Mouse (Mus musculus): ENCODE measurements around the gene Slc25a41. TPM values are rescaled to one million over a fixed set of nuclear protein-coding genes. Genes with fewer than 3 reads are reported as not detected.

Slc25a41 gene
- polyA plus RNA-seq, 1 experiment = 0.38 TPM

DNA sequence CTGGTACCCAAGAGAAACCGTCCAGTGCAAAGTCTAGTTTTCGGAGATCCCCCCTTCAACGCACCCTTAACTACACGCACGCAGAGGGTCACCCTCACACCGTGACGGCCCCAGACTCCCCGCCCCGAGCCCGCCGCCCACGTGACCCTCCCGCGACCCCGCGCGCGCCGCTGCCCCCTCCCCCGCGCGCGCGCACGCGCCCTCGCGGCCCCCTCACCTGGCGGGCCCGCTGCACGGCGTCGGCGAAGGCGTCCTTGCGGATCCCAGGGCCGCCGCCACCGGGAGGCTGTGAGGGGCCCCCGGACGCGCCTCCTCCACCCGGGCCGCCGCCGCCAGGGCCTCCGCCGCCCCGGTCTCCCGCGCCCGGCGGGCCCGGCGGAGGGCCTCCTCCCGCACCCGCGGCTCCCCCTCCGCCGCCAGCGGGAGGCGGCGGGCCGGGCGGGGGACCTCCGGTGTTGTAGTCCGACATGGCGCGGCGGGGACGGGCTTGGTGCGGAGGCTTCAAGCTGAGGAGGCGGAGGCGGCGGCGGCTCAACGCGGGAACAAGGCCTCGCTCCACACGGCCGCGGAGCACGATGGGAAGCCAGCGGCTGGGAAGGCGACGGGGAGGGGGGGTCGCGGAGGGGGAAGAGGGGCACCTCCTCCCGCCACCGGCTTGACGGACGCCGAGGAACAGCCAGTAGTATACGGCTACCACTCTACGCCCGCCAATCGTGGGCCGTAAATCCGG is 10.4 kb downstream of the Slc25a41 start, which contains the start of gene Khsrp:
Gene Khsrp (minus strand): TSS at position 592 of the 730 bp plus-strand sequence.
- 1% methylated on average over 99 of the region's 99 CpGs for whole genome bisulfite sequencing
- DNase-seq = peak; percentile 70
- H3K4me3 ChIP-seq (ENCODE audit: control insufficient read depth, insufficient read depth, low read length) = peak within 1 kb of the TSS; percentile 57
- peaks cover 8% of the 10 kb centered on the region; the same call in 1 of the 2 replicates for H3K36me3 ChIP-seq (ENCODE audit: control insufficient read depth, insufficient read depth, low read length)
- no peaks in the 10 kb centered on the region for H3K27me3 ChIP-seq (ENCODE audit: control insufficient read depth, insufficient read depth, low read length)
- H3K4me1 ChIP-seq (replicated peaks; ENCODE audit: control insufficient read depth, insufficient read depth, low read length) = peaks cover 21% of the 10 kb centered on the region
- peak within 1 kb of the TSS; percentile 62 for H3K27ac ChIP-seq (ENCODE audit: control insufficient read depth, insufficient read depth, low read length)
- TF ChIP-seq CTCF (IDR thresholded peaks at IDR 0.05; ENCODE audit: borderline replicate concordance, control insufficient read depth, extremely low read depth, insufficient read depth, low read length, poor library complexity) (no peak), POLR2A (IDR thresholded peaks at IDR 0.05; ENCODE audit: control insufficient read depth, extremely low read depth, insufficient read depth, low read length, poor library complexity) (peak; percentile 67; the same call in 1 of the 2 replicates)

DNA sequence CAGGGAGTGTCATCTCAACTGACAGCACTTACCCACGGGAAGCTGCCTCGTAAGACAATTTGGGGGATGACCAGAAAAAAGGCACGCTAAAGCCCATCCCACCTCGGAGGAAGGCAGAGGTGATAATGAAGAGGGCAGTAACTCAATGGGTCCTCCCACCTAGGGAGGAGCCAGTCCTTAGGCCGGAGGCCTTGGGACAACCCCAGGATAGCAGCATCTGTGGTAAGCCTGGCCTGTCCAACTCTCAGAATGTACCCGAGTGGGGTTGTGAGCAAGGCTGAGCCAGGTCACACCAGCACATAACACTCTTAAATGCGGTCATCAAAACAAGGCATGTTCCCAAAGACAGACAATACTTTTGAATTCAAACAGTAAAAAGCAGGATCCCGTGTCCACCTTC is 11.8 kb downstream of the Slc25a41 start:
- TF ChIP-seq CTCF (IDR thresholded peaks at IDR 0.05; ENCODE audit: borderline replicate concordance, control insufficient read depth, extremely low read depth, insufficient read depth, low read length, poor library complexity) = no peak
- no peak for TF ChIP-seq POLR2A (IDR thresholded peaks at IDR 0.05; ENCODE audit: control insufficient read depth, extremely low read depth, insufficient read depth, low read length, poor library complexity)
- Histone ChIP-seq H3K27me3 (ENCODE audit: control insufficient read depth, insufficient read depth, low read length) (no peaks in the 10 kb centered on the region), H3K27ac (ENCODE audit: control insufficient read depth, insufficient read depth, low read length) (no peak overlapping the region), H3K4me3 (ENCODE audit: control insufficient read depth, insufficient read depth, low read length) (0 out of 2 replicates have a peak overlapping the region, but pooled peaks have one; percentile 3), H3K4me1 (replicated peaks; ENCODE audit: control insufficient read depth, insufficient read depth, low read length) (peaks cover 21% of the 10 kb centered on the region), H3K36me3 (ENCODE audit: control insufficient read depth, insufficient read depth, low read length) (peaks cover 22% of the 10 kb centered on the region)
- DNase-seq = no peak
- WGBS = 36% methylated on average over 8 of the region's 8 CpGs

DNA sequence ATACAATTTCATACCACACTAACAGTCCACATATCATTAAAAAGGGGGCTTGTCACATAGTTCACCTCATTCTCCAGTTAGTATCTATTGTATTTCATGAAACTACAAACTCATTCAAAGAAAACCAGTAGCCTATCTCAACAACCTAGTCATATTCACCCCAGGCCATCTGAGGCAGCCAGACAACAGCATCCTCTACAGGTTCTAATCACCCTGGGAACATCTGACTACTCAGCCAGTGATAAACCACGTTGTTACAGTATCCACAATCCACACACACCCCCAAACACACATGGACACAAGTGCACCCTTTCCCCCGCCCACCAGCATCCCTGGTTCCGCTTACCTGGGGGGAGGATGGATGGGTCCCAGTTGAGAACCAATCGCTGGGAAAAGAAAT is 14.0 kb downstream of the Slc25a41 start:
- no peak for DNase-seq
- Histone ChIP-seq H3K4me1 (replicated peaks; ENCODE audit: control insufficient read depth, insufficient read depth, low read length) (peaks cover 16% of the 10 kb centered on the region), H3K27me3 (ENCODE audit: control insufficient read depth, insufficient read depth, low read length) (no peaks in the 10 kb centered on the region), H3K27ac (ENCODE audit: control insufficient read depth, insufficient read depth, low read length) (no peak overlapping the region), H3K4me3 (ENCODE audit: control insufficient read depth, insufficient read depth, low read length) (no peak overlapping the region), H3K36me3 (ENCODE audit: control insufficient read depth, insufficient read depth, low read length) (peaks cover 44% of the 10 kb centered on the region)
- WGBS = 91% methylated on average over 4 of the region's 4 CpGs
- no peak for TF ChIP-seq POLR2A (IDR thresholded peaks at IDR 0.05; ENCODE audit: control insufficient read depth, extremely low read depth, insufficient read depth, low read length, poor library complexity)
- TF ChIP-seq CTCF (IDR thresholded peaks at IDR 0.05; ENCODE audit: borderline replicate concordance, control insufficient read depth, extremely low read depth, insufficient read depth, low read length, poor library complexity) = no peak

DNA sequence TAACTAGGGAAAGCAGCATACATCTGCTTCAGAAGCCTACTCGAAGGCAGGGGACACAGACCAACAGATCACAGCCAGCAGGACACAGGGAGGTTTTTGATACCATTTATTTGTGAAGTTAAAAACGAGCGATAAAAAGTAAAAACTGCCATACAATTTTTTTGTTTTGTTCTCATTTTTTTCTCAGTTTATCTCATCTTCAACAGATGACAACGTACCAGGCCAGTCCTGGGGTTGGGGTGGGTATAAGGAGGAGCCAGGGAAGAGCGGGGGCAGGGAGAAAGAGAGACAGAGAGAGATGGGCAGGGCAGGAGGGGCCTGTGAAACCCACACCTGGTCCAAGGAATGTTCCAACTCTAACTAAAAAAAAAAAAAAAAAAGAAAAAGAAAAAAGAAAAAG is 20.5 kb downstream of the Slc25a41 start:
- TF ChIP-seq CTCF (IDR thresholded peaks at IDR 0.05; ENCODE audit: borderline replicate concordance, control insufficient read depth, extremely low read depth, insufficient read depth, low read length, poor library complexity) = no peak
- Histone ChIP-seq H3K4me1 (replicated peaks; ENCODE audit: control insufficient read depth, insufficient read depth, low read length) (no peaks in the 10 kb centered on the region), H3K36me3 (ENCODE audit: control insufficient read depth, insufficient read depth, low read length) (peaks cover 49% of the 10 kb centered on the region), H3K27me3 (ENCODE audit: control insufficient read depth, insufficient read depth, low read length) (no peaks in the 10 kb centered on the region), H3K27ac (ENCODE audit: control insufficient read depth, insufficient read depth, low read length) (no peak overlapping the region), H3K4me3 (ENCODE audit: control insufficient read depth, insufficient read depth, low read length) (no peak overlapping the region)
- no peak for DNase-seq
- 95% methylated on average over 5 of the region's 5 CpGs for WGBS

DNA sequence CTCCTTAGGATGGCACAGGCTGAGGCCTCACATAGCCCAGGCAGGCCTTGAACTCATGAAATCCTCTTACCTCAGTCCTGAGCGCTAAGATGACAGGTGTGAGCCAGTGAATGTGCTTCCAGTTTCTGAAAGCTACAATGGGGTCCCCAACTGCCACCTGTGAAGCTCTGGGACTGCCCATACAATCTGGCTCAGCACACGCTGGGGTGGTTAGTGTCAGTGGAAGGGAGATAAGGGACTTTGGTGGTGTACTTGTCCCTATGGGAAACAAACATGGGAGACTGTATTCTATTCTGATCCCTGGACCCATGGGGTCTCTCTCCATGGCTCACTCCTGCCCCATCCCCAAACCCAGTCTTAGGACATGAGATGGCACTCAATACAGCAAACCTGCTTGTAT is 21.8 kb downstream of the Slc25a41 start:
- DNase-seq = no peak
- 98% methylated on average over 2 of the region's 2 CpGs for WGBS
- no peak overlapping the region for H3K27ac ChIP-seq (ENCODE audit: control insufficient read depth, insufficient read depth, low read length)
- peaks cover 37% of the 10 kb centered on the region for H3K36me3 ChIP-seq (ENCODE audit: control insufficient read depth, insufficient read depth, low read length)
- H3K27me3 ChIP-seq (ENCODE audit: control insufficient read depth, insufficient read depth, low read length) = no peaks in the 10 kb centered on the region
- H3K4me1 ChIP-seq (replicated peaks; ENCODE audit: control insufficient read depth, insufficient read depth, low read length) = no peaks in the 10 kb centered on the region
- no peak overlapping the region for H3K4me3 ChIP-seq (ENCODE audit: control insufficient read depth, insufficient read depth, low read length)
- TF ChIP-seq CTCF (IDR thresholded peaks at IDR 0.05; ENCODE audit: borderline replicate concordance, control insufficient read depth, extremely low read depth, insufficient read depth, low read length, poor library complexity) = no peak
- TF ChIP-seq POLR2A (IDR thresholded peaks at IDR 0.05; ENCODE audit: control insufficient read depth, extremely low read depth, insufficient read depth, low read length, poor library complexity) = no peak

DNA sequence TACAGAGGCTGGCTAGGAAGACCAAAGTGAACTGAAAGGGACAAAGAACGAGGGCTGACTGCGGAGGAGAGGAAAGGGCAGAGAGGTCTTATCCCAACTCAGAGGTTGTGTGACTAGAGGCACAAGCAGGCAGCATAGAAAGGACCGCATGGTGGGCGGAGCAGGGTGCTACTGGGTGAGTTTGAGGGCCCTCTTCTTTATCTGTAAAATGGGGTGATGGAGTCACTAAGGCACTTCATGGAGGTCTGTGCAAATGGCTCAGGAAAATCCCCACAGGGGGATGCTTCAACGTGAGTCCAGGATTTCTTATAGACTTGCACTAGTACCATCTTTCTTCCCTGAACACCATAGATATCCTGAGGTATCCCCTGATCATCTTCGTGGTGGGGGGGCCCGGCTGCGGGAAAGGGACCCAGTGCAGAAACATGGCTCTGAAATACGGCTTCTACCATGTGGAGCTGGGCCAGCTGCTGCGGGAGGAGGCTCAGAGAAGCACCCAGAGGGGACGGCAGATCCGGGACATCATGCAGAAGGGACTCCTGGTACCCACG is 29.1 kb downstream of the Slc25a41 start:
- peak overlapping the region; percentile 37 for H3K27ac ChIP-seq (ENCODE audit: control insufficient read depth, insufficient read depth, low read length)
- TF ChIP-seq POLR2A (IDR thresholded peaks at IDR 0.05; ENCODE audit: control insufficient read depth, extremely low read depth, insufficient read depth, low read length, poor library complexity) (no peak), CTCF (IDR thresholded peaks at IDR 0.05; ENCODE audit: borderline replicate concordance, control insufficient read depth, extremely low read depth, insufficient read depth, low read length, poor library complexity) (no peak)

More for the DNA sequence above, 29.1 kb downstream of the Slc25a41 start:
- peaks cover 8% of the 10 kb centered on the region for H3K4me1 ChIP-seq (replicated peaks; ENCODE audit: control insufficient read depth, insufficient read depth, low read length)
- 91% methylated on average over 13 of the region's 13 CpGs for WGBS
- H3K4me3 ChIP-seq (ENCODE audit: control insufficient read depth, insufficient read depth, low read length) = no peak overlapping the region
- peaks cover 6% of the 10 kb centered on the region for H3K36me3 ChIP-seq (ENCODE audit: control insufficient read depth, insufficient read depth, low read length)
- H3K27me3 ChIP-seq (ENCODE audit: control insufficient read depth, insufficient read depth, low read length) = no peaks in the 10 kb centered on the region
- no peak for DNase-seq

Measured in thymus, adult 2 months (tissue).